Mouse (Mus musculus) MEL (cell line): ENCODE data around the gene Abcc4.

ENCODE experiments used
- CHD2 ChIP-seq: IDR thresholded peaks from 2 replicates; pipeline ENCODE4 v1.6.1; 2011; ENCODE audit warnings: low read length, improper control_type of control experiment
- E2F4 ChIP-seq: IDR thresholded peaks from 2 replicates; pipeline ENCODE4 v1.6.1; 2011; ENCODE audit warnings: low read depth, low read length, improper control_type of control experiment, borderline replicate concordance
- EP300 ChIP-seq, 2 experiments: IDR thresholded peaks; 2 replicates each; pipeline ENCODE4 v1.6.1; 2011; ENCODE audit warnings: improper control_type of control experiment in 2 of 2, low read length in 2 of 2, low read depth in 1 of 2, mild to moderate bottlenecking in 1 of 2
- KAT2A ChIP-seq: conservative IDR thresholded peaks from 2 replicates; pipeline ENCODE4 v1.6.1; 2012; ENCODE audit warnings: low read depth, low read length, improper control_type of control experiment, inconsistent platforms
- MAFK ChIP-seq: IDR thresholded peaks from 2 replicates; pipeline ENCODE4 v1.6.1; 2011; ENCODE audit warnings: low read depth, mild to moderate bottlenecking, low read length, improper control_type of control experiment, borderline replicate concordance
- POLR2A ChIP-seq, 2 experiments: IDR thresholded peaks; 2 replicates each; pipeline ENCODE4 v1.6.1; 2011 to 2012; ENCODE audit warnings: low read length in 2 of 2, mild to moderate bottlenecking in 2 of 2, control low read depth in 1 of 2, improper control_type of control experiment in 1 of 2, low read depth in 1 of 2, moderate library complexity in 1 of 2; ENCODE audit not compliant: control insufficient read depth in 1 of 2, insufficient read depth in 1 of 2, poor library complexity in 1 of 2

DNA sequence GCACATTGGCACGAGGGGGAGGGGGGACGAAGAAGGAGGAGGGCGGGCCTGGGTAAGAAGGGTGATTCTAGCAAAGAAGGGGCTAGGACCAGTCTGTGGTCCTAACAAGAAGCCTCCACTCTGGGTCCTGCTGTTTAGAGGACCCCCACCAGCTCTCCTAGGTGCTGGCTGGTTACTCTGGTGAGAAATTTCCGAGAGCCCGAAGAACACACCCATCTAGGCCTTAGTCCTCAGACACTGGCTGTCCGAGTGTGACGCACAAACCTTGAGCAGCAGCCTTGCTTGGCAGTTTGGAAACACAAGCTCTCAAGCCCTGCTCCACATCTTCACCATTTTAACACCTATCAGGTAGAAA, 230.9 kb downstream of the Abcc4 start:
- TF ChIP-seq KAT2A (no peak), MAFK (no peak), EP300 (IDR thresholded peaks at IDR 0.05; ENCODE audit: low read depth in 1 of 2, low read length in 2 of 2) (no peak), E2F4 (no peak), CHD2 (no peak), POLR2A (IDR thresholded peaks at IDR 0.05; ENCODE audit: control insufficient read depth in 1 of 2, insufficient read depth in 1 of 2, low read depth in 1 of 2, low read length in 2 of 2, poor library complexity in 1 of 2) (no peak)
